Mouse (Mus musculus) CH12.LX (cell line): ENCODE measurements at regions not wholly inside any gene's neighbourhood (a gene's known extent, or its start where the extent isn't known, plus 50 kb on each side); places are given as distances from the start of the nearest gene placed in this dataset.

Experiments
- DNase-seq: peaks from one replicate; pipeline ENCODE4 v3.0.0-alpha.2; 2013; ENCODE audit errors: extremely low read depth
- H3K27ac ChIP-seq: 2 replicates; pipeline ENCODE4 v1.5.1; 2012; ENCODE audit warnings: low read depth, mild to moderate bottlenecking, control low read depth, moderate library complexity; ENCODE audit not compliant: insufficient read depth
- H3K27me3 ChIP-seq: replicated peaks from 2 replicates; pipeline ENCODE3; 2012; ENCODE audit warnings: inconsistent platforms
- H3K36me3 ChIP-seq, 2 experiments: replicated peaks in 1 of 2; 2 replicates each; pipeline versions ENCODE3 to v1.6.1; 2012; ENCODE audit warnings: inconsistent platforms in 1 of 2, low read length in 1 of 2, mild to moderate bottlenecking in 1 of 2, mixed read lengths in 1 of 2, moderate library complexity in 1 of 2; ENCODE audit not compliant: control insufficient read depth in 1 of 2, insufficient read depth in 1 of 2
- H3K4me1 ChIP-seq, 2 experiments: 2 replicates each; pipeline ENCODE4 v1.6.1; 2012; ENCODE audit warnings: inconsistent platforms in 1 of 2, moderate library complexity in 1 of 2; ENCODE audit not compliant: insufficient read depth in 2 of 2, control insufficient read depth in 1 of 2
- H3K4me2 ChIP-seq: 2 replicates; pipeline ENCODE4 v1.6.1; 2012; ENCODE audit warnings: low read depth, mild to moderate bottlenecking, control low read depth; ENCODE audit not compliant: poor library complexity, insufficient read depth, severe bottlenecking
- H3K4me3 ChIP-seq, 3 experiments: fragments of 150-350 bp in 1 of 3; sonication (generic) in 1 of 3; replicated peaks in 1 of 3; 2 replicates each; pipeline versions ENCODE3 to v1.5.1; 2011 to 2012; ENCODE audit warnings: low read depth in 2 of 3, low read length in 2 of 3, mild to moderate bottlenecking in 2 of 3, moderate library complexity in 2 of 3, control low read depth in 1 of 3, improper control_type of control experiment in 1 of 3, inconsistent platforms in 1 of 3, mixed read lengths in 1 of 3; ENCODE audit not compliant: poor library complexity in 1 of 3
- H3K79me2 ChIP-seq: replicated peaks from 2 replicates; pipeline ENCODE4 v1.6.1; 2012; ENCODE audit warnings: mild to moderate bottlenecking, moderate library complexity; ENCODE audit not compliant: control insufficient read depth, poor library complexity, insufficient read depth, severe bottlenecking; ENCODE audit errors: extremely low read depth
- H3K9ac ChIP-seq: 2 replicates; pipeline ENCODE4 v1.6.1; 2012; ENCODE audit warnings: low read depth, mild to moderate bottlenecking, control low read depth, moderate library complexity; ENCODE audit not compliant: insufficient read depth
- H3K9me3 ChIP-seq: replicated peaks from 2 replicates; pipeline ENCODE3; 2012; ENCODE audit warnings: low read length, inconsistent platforms, mixed read lengths
- BHLHE40 ChIP-seq: IDR thresholded peaks from 2 replicates; pipeline ENCODE4 v1.6.1; 2011; ENCODE audit warnings: mild to moderate bottlenecking, low read depth, low read length, improper control_type of control experiment
- CHD1 ChIP-seq: IDR thresholded peaks from 2 replicates; pipeline ENCODE4 v1.6.1; 2012; ENCODE audit warnings: low read depth, low read length, improper control_type of control experiment, inconsistent platforms
- E2F4 ChIP-seq: IDR thresholded peaks from 2 replicates; pipeline ENCODE4 v1.6.1; 2011; ENCODE audit warnings: low read depth, low read length, improper control_type of control experiment; ENCODE audit not compliant: insufficient replicate concordance
- ELF1 ChIP-seq: IDR thresholded peaks from 2 replicates; pipeline ENCODE4 v1.6.1; 2014; ENCODE audit warnings: low read depth, mild to moderate bottlenecking, inconsistent platforms, low read length, improper control_type of control experiment
- EP300 ChIP-seq: IDR thresholded peaks from 2 replicates; pipeline ENCODE4 v1.6.1; 2011; ENCODE audit warnings: low read length, improper control_type of control experiment
- GABPA ChIP-seq: IDR thresholded peaks from 2 replicates; pipeline ENCODE4 v1.6.1; 2012; ENCODE audit warnings: low read depth, low read length, improper control_type of control experiment, inconsistent platforms; ENCODE audit not compliant: insufficient replicate concordance
- IRF4 ChIP-seq: IDR thresholded peaks from 2 replicates; pipeline ENCODE4 v1.6.1; 2014; ENCODE audit warnings: low read depth, mild to moderate bottlenecking, inconsistent platforms, low read length, improper control_type of control experiment
- MEF2A ChIP-seq: IDR thresholded peaks from 2 replicates; pipeline ENCODE4 v1.6.1; 2014; ENCODE audit warnings: low read depth, mild to moderate bottlenecking, inconsistent platforms, low read length, improper control_type of control experiment, borderline replicate concordance
- MXI1 ChIP-seq: IDR thresholded peaks from 2 replicates; pipeline ENCODE4 v1.6.1; 2011; ENCODE audit warnings: mild to moderate bottlenecking, low read depth, low read length, improper control_type of control experiment
- MYC ChIP-seq: IDR thresholded peaks from 2 replicates; pipeline ENCODE4 v1.6.1; 2011; ENCODE audit warnings: low read depth, mild to moderate bottlenecking, improper control_type of control experiment, low read length
- NRF1 ChIP-seq: IDR thresholded peaks from 2 replicates; pipeline ENCODE4 v1.6.1; 2014; ENCODE audit warnings: low read depth, mild to moderate bottlenecking, inconsistent platforms, low read length, improper control_type of control experiment, moderate library complexity
- POLR2A ChIP-seq: IDR thresholded peaks from 2 replicates; pipeline ENCODE4 v1.6.1; 2011; ENCODE audit warnings: low read depth, mild to moderate bottlenecking, improper control_type of control experiment, low read length
- SMC3 ChIP-seq: IDR thresholded peaks from 2 replicates; pipeline ENCODE4 v1.6.1; 2011; ENCODE audit warnings: low read depth, low read length, improper control_type of control experiment
- TBP ChIP-seq: conservative IDR thresholded peaks from 2 replicates; pipeline ENCODE4 v1.6.1; 2011; ENCODE audit warnings: low read depth, low read length, improper control_type of control experiment
- TCF12 ChIP-seq: IDR thresholded peaks from 2 replicates; pipeline ENCODE4 v1.6.1; 2014; ENCODE audit warnings: low read depth, mild to moderate bottlenecking, inconsistent platforms, low read length, improper control_type of control experiment
- USF2 ChIP-seq: conservative IDR thresholded peaks from 2 replicates; pipeline ENCODE4 v1.6.1; 2011; ENCODE audit warnings: low read depth, low read length, improper control_type of control experiment
- ZMIZ1 ChIP-seq: IDR thresholded peaks from 2 replicates; pipeline ENCODE4 v1.6.1; 2012; ENCODE audit warnings: low read depth, mild to moderate bottlenecking, inconsistent platforms, low read length, improper control_type of control experiment
- ZNF384 ChIP-seq: IDR thresholded peaks from 2 replicates; pipeline ENCODE4 v1.6.1; 2012; ENCODE audit warnings: low read depth, low read length, improper control_type of control experiment, inconsistent platforms
- dilution Hi-C: fragments of 300-500 bp; cut with MboI; formaldehyde crosslinking; loops from 2 replicates; pipeline ENCODE4 v1.14.3; 2020; ENCODE audit warnings: low sequenced_read_pairs; ENCODE audit not compliant: extremely low pct_unique_long_range_greater_than_20kb, extremely low pct_ligation_motif_present
- in situ Hi-C: fragments of 300-500 bp; cut with MboI; formaldehyde crosslinking; loops from 3 replicates; pipeline ENCODE4 v1.14.3; 2019; ENCODE audit warnings: low sequenced_read_pairs, low pct_ligation_motif_present, low pct_unique_long_range_greater_than_20kb, mixed read lengths

- H3K36me3 ChIP-seq, result no peaks in the 10 kb centered on the region
- no peaks in the 10 kb centered on the region for H3K4me1 ChIP-seq
- no peak for DNase-seq
- dilution Hi-C loops, result no loop called here
- no peak overlapping the region for H3K4me3 ChIP-seq
- TF ChIP-seq ELF1 (no peak), MEF2A (no peak), IRF4 (no peak), BHLHE40 (no peak), EP300 (no peak), MYC (no peak), SMC3 (no peak), CHD1 (no peak), TBP (no peak), MXI1 (no peak), E2F4 (no peak), NRF1 (no peak), POLR2A (no peak), TCF12 (no peak), USF2 (no peak), GABPA (no peak)
- H3K79me2 ChIP-seq, result no peaks in the 10 kb centered on the region
- no peak overlapping the region for H3K4me2 ChIP-seq
- H3K27ac ChIP-seq, result no peak overlapping the region
- H3K9ac ChIP-seq, result no peak overlapping the region
- H3K9me3 ChIP-seq, result peaks cover 23% of the 10 kb centered on the region
- no peaks in the 10 kb centered on the region for H3K27me3 ChIP-seq
- in situ Hi-C loops, result no loop called here
Measured at GRCm38 (mm10) chr4:71866948-71867347, 109.2 kb upstream of the Gm11232 start.

- Histone ChIP-seq H3K4me2 (no peak overlapping the region), H3K9me3 (peaks cover 60% of the 10 kb centered on the region), H3K27ac (no peak overlapping the region), H3K79me2 (no peaks in the 10 kb centered on the region), H3K9ac (no peak overlapping the region), H3K4me1 (no peaks in the 10 kb centered on the region), H3K4me3 (no peak overlapping the region), H3K36me3 (no peaks in the 10 kb centered on the region), H3K27me3 (no peaks in the 10 kb centered on the region)
- dilution Hi-C loops, result no loop called here
- DNase-seq, result no peak
- TF ChIP-seq ZMIZ1 (no peak), ZNF384 (no peak)
- in situ Hi-C loops, result no loop called here
Measured at GRCm38 (mm10) chr4:71841833-71842232, 84.1 kb upstream of the Gm11232 start.
